ENCODE assay signal across 24 mouse cellular contexts in the genomic region with DNA sequence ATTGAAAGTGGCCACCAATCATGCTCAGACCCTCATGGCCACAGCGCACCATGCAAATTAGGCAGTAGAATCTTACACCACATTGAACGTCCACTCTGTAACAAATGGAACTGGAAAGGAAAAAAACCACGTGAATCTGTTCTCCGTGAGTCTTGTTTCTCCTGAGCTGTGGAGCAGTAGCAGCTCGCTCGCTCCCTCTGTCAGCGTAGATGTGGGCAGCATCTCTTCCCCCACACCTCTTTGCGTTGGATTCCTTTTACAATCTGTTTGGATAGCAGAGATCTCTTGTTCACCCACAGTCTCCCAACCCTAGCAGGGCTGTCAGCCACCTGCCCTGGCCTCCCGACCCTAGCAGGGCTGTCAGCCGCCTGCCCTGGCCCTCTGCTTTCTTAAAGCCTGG.
"Had no signal": no experiment of that assay in that cellular context is flagged by ENCODE, and none has a peak within 500 bp of the region (broad histone marks: within the 10 kb centered on the region; RNA-seq: fewer than 3 reads in every experiment).

No protein-coding gene starts in this region.

- H3K9me3 ChIP-seq: heart, embryonic 15.5 days; hindbrain, embryonic 13.5 days; hindbrain, embryonic 15.5 days; limb, embryonic 13.5 days; limb, embryonic 15.5 days; liver, embryonic 12.5 days had no signal

- H3K4me2 ChIP-seq: heart, embryonic 11.5 days; heart, embryonic 13.5 days; heart, embryonic 15.5 days; hindbrain, embryonic 13.5 days; hindbrain, embryonic 15.5 days; limb, embryonic 13.5 days; limb, embryonic 15.5 days; liver, embryonic 12.5 days had no signal

- H3K9ac ChIP-seq: heart, embryonic 13.5 days; heart, embryonic 15.5 days; hindbrain, embryonic 13.5 days; hindbrain, embryonic 15.5 days; limb, embryonic 13.5 days; limb, embryonic 15.5 days; liver, embryonic 12.5 days; liver, embryonic 14.5 days had no signal

- H3K27me3 ChIP-seq: heart, embryonic 13.5 days; heart, embryonic 15.5 days; hindbrain, embryonic 13.5 days; hindbrain, embryonic 15.5 days; limb, embryonic 13.5 days; limb, embryonic 15.5 days; liver, embryonic 12.5 days had no signal

- DNase-seq: gastrocnemius, postnatal 14 days; gastrocnemius, postnatal 36 days; heart, adult 11 months; heart, adult 2 months; heart, postnatal 14 days; heart, postnatal 36 days; kidney, adult 11 months; kidney, adult 8-10 months; kidney, postnatal 10 days; kidney, postnatal 25 days; layer of hippocampus, adult 9-11 months; layer of hippocampus, postnatal 36 days; left cerebral cortex, postnatal 4 days had no signal

- H3K36me3 ChIP-seq: heart, embryonic 13.5 days; heart, embryonic 15.5 days; limb, embryonic 13.5 days; limb, embryonic 15.5 days; liver, embryonic 12.5 days had no signal

- H3K4me1 ChIP-seq: hindbrain, embryonic 13.5 days; hindbrain, embryonic 15.5 days; limb, embryonic 15.5 days; liver, embryonic 12.5 days had no signal

- H3K4me3 ChIP-seq: heart, adult 2 months; heart, embryonic 13.5 days; heart, embryonic 15.5 days; hindbrain, embryonic 13.5 days; hindbrain, embryonic 15.5 days; limb, embryonic 13.5 days; limb, embryonic 15.5 days; liver, embryonic 12.5 days had no signal

- H3K27ac ChIP-seq: heart, adult 2 months; heart, embryonic 13.5 days; heart, embryonic 15.5 days; hindbrain, embryonic 13.5 days; hindbrain, embryonic 15.5 days; hindbrain, postnatal 0 days; limb, embryonic 13.5 days; limb, embryonic 15.5 days; liver, embryonic 12.5 days; liver, embryonic 14.5 days had no signal

- ATAC-seq: hindbrain, postnatal 0 days; intestine, embryonic 16.5 days; liver, embryonic 12.5 days had no signal
